ENCODE assay signal across 8 mouse cellular contexts in the genomic region with DNA sequence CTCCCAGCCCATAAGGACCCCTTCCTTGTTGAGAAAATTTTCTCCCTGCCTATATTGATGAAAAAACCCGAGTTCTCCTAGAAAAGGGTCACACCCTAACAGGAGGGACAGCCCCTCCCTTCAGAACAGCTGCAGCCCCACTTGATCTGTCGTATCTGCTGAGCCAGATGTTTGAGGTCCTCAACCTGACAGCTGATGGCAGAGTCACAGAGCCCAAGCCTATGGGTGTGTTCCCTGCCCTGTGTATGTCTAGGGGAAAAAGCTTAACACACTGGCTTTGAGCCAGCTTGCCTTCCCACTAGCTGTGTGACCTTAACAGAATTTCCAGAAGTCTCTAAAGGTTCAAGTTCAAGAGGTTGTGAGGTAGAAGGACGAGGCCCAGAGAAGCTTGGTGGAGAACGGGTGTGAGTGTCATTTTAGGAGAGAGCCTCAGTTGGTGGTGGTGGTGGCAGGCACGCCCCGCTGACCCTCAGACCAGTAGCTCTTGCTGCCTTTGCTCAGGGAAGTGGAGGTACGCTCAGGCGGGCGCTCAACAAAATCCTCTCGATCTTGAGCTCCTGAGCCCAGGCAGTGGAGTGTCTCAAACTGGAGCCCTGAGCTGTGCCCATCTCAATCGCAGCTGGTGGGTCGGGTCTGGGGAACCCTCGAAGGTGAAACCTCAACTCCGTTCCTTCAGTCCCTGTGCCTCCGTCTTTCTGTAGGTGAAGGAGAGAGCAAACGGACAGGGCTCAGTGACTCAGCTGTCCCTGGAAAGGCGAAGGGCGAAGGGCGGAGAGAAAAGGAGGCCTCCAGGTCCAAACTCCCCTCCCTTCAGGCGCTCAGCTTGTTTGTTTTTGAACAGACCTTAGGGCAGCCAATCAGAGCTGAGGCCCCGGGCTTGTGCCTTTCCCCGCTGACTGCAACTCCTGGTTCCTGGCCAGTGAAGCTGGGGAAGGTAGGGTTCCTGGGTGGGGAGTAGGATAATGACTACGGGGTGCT. TPM values are rescaled to one million over a fixed set of nuclear protein-coding genes. Genes with fewer than 3 reads are reported as not detected.
DNase-seq lines count a peak whose midpoint lies in the region; ATAC-seq lines count a peak whose summit lies in the region.

No protein-coding gene starts in this region.

- peaks cover 16% of the 10 kb centered on the region for H3K4me1 ChIP-seq in hindbrain, embryonic 15.5 days (replicated peaks)
- peaks cover 77% of the 10 kb centered on the region for H3K4me1 ChIP-seq in liver, embryonic 12.5 days
- H3K4me1 ChIP-seq in neural tube, embryonic 12.5 days, result peaks cover 16% of the 10 kb centered on the region

- WGBS in hindbrain, embryonic 15.5 days, result 7% methylated on average over 23 of the region's 23 CpGs
- 3% methylated on average over 23 of the region's 23 CpGs for WGBS in liver, embryonic 12.5 days (ENCODE audit: insufficient replicate concordance)
- 7% methylated on average over 23 of the region's 23 CpGs for WGBS in neural tube, embryonic 12.5 days

- H3K27me3 ChIP-seq in hindbrain, embryonic 15.5 days, result no peaks in the 10 kb centered on the region
- peaks cover 29% of the 10 kb centered on the region for H3K27me3 ChIP-seq in liver, embryonic 12.5 days (replicated peaks)
- H3K27me3 ChIP-seq in neural tube, embryonic 12.5 days (replicated peaks), result no peaks in the 10 kb centered on the region; the same call in 1 of the 2 replicates

- H3K27ac ChIP-seq in hindbrain, embryonic 15.5 days (replicated peaks), result no peak overlapping the region
- H3K27ac ChIP-seq in liver, embryonic 12.5 days, result peak overlapping the region; percentile 99
- no peak overlapping the region for H3K27ac ChIP-seq in neural tube, embryonic 12.5 days

- peak overlapping the region; percentile 37 for H3K4me2 ChIP-seq in hindbrain, embryonic 15.5 days
- H3K4me2 ChIP-seq in liver, embryonic 12.5 days, result peak overlapping the region; percentile 80
- H3K4me2 ChIP-seq in neural tube, embryonic 12.5 days (replicated peaks), result peak overlapping the region; percentile 53

- no peak overlapping the region for H3K4me3 ChIP-seq in hindbrain, embryonic 15.5 days
- peak overlapping the region; percentile 50 for H3K4me3 ChIP-seq in liver, embryonic 12.5 days
- H3K4me3 ChIP-seq in neural tube, embryonic 12.5 days, result 0 out of 2 replicates have a peak overlapping the region, but pooled peaks have one; percentile 11

- H3K36me3 ChIP-seq in hindbrain, embryonic 15.5 days, result no peaks in the 10 kb centered on the region
- peaks cover 8% of the 10 kb centered on the region; the same call in 1 of the 2 replicates for H3K36me3 ChIP-seq in liver, embryonic 12.5 days
- no peaks in the 10 kb centered on the region for H3K36me3 ChIP-seq in neural tube, embryonic 12.5 days

- no peak for ATAC-seq in hindbrain, embryonic 15.5 days (ENCODE audit: low FRiP score, low read depth)
- ATAC-seq in liver, embryonic 12.5 days, result peak; percentile 92
- ATAC-seq in neural tube, embryonic 12.5 days (ENCODE audit: low FRiP score, low read depth), result no peak

- DNase-seq in R1 (ENCODE audit: low read depth, low spot score), result peak; percentile 74
- peak; percentile 72 for DNase-seq in cerebellum, adult 8-10 months
- DNase-seq in gastrocnemius, adult 18-20 months (ENCODE audit: low spot score), result peak; percentile 52
- no peak for DNase-seq in left cerebral cortex, postnatal 36 days (ENCODE audit: low spot score in 2 of 2)
- DNase-seq in left cerebral cortex, postnatal 14 days (ENCODE audit: low spot score in 2 of 2), result no peak

- H3K9ac ChIP-seq in hindbrain, embryonic 15.5 days, result no peak overlapping the region
- peak overlapping the region; percentile 87 for H3K9ac ChIP-seq in liver, embryonic 12.5 days
- peak overlapping the region; percentile 40; the same call in 1 of the 2 replicates for H3K9ac ChIP-seq in neural tube, embryonic 12.5 days

- intact Hi-C loops in left cerebral cortex, postnatal 36 days (cut with DNase I), result loop anchor here (5.0 kb wide), 1 partner anchor 38 kb away; no protein-coding TSS in a partner anchor
- intact Hi-C loops in left cerebral cortex, postnatal 14 days (cut with DNase I), result loop anchor here (5.0 kb wide), 1 partner anchor 33 kb away; no protein-coding TSS in a partner anchor

- no peaks in the 10 kb centered on the region; the same call in 1 of the 2 replicates for H3K9me3 ChIP-seq in hindbrain, embryonic 15.5 days
- H3K9me3 ChIP-seq in liver, embryonic 12.5 days (replicated peaks), result peaks cover 9% of the 10 kb centered on the region
- no peaks in the 10 kb centered on the region for H3K9me3 ChIP-seq in neural tube, embryonic 12.5 days

RNA-seq across cellular contexts. Expression of a gene that starts 9.5 kb away (rescaled TPM):
- total RNA-seq in gastrocnemius, adult 18-20 months (2021), result under 1 TPM in 1 of 2 experiments, not detected in 1; 0.07 TPM
- 2.4 and 3.4 TPM in 2 replicates for polyA plus RNA-seq in hindbrain, embryonic 15.5 days (2015; fragmentation: Nextera tagmentation; extraction: Ambion mirVana)
- 913 and 972 TPM in 2 replicates for polyA plus RNA-seq in liver, embryonic 12.5 days (2016; fragmentation: Nextera tagmentation; extraction: Ambion mirVana)
- polyA plus RNA-seq in neural tube, embryonic 12.5 days (2016; fragmentation: Nextera tagmentation; extraction: Ambion mirVana), result 18.8 and 23.6 TPM in 2 replicates
- under 1 TPM; 0.39 to 0.50 TPM for total RNA-seq in left cerebral cortex, postnatal 36 days (2021)
- total RNA-seq in left cerebral cortex, postnatal 14 days (2021), result 1 to 10 TPM; 1.2 to 1.3 TPM

RNA-seq across cellular contexts. Expression of a gene that starts 17.7 kb away (rescaled TPM):
- not detected for total RNA-seq in gastrocnemius, adult 18-20 months (2021)
- polyA plus RNA-seq in hindbrain, embryonic 15.5 days (2015; fragmentation: Nextera tagmentation; extraction: Ambion mirVana), result 135 and 149 TPM in 2 replicates
- 1.9 and 2.1 TPM in 2 replicates for polyA plus RNA-seq in liver, embryonic 12.5 days (2016; fragmentation: Nextera tagmentation; extraction: Ambion mirVana)
- 152 and 171 TPM in 2 replicates for polyA plus RNA-seq in neural tube, embryonic 12.5 days (2016; fragmentation: Nextera tagmentation; extraction: Ambion mirVana)
- total RNA-seq in left cerebral cortex, postnatal 36 days (2021), result 100 to 1,000 TPM; 469 to 527 TPM
- total RNA-seq in left cerebral cortex, postnatal 14 days (2021), result 100 to 1,000 TPM; 399 to 416 TPM

RNA-seq across cellular contexts. Expression of a gene that starts 32.3 kb away (rescaled TPM):
- 10 to 100 TPM; 61.2 to 62.0 TPM for total RNA-seq in gastrocnemius, adult 18-20 months (2021)
- polyA plus RNA-seq in hindbrain, embryonic 15.5 days (2015; fragmentation: Nextera tagmentation; extraction: Ambion mirVana), result 167 and 168 TPM in 2 replicates
- polyA plus RNA-seq in liver, embryonic 12.5 days (2016; fragmentation: Nextera tagmentation; extraction: Ambion mirVana), result 365 and 367 TPM in 2 replicates
- 148 and 162 TPM in 2 replicates for polyA plus RNA-seq in neural tube, embryonic 12.5 days (2016; fragmentation: Nextera tagmentation; extraction: Ambion mirVana)
- 10 to 100 TPM; 56.7 to 64.8 TPM for total RNA-seq in left cerebral cortex, postnatal 36 days (2021)
- 10 to 100 TPM; 71.0 to 71.3 TPM for total RNA-seq in left cerebral cortex, postnatal 14 days (2021)

RNA-seq across cellular contexts. Expression of a gene that starts 54.6 kb away (rescaled TPM):
- total RNA-seq in gastrocnemius, adult 18-20 months (2021), result 10 to 100 TPM; 17.1 to 20.7 TPM
- polyA plus RNA-seq in hindbrain, embryonic 15.5 days (2015; fragmentation: Nextera tagmentation; extraction: Ambion mirVana), result 85.7 and 85.9 TPM in 2 replicates
- 55.8 and 58.1 TPM in 2 replicates for polyA plus RNA-seq in liver, embryonic 12.5 days (2016; fragmentation: Nextera tagmentation; extraction: Ambion mirVana)
- polyA plus RNA-seq in neural tube, embryonic 12.5 days (2016; fragmentation: Nextera tagmentation; extraction: Ambion mirVana), result 75.2 and 86.1 TPM in 2 replicates
- total RNA-seq in left cerebral cortex, postnatal 36 days (2021), result 10 to 100 TPM; 58.3 to 60.1 TPM
- 10 to 100 TPM; 74.3 to 78.5 TPM for total RNA-seq in left cerebral cortex, postnatal 14 days (2021)

RNA-seq across cellular contexts. Expression of a gene that starts 55.9 kb away (rescaled TPM):
- 10 to 100 TPM; 35.4 to 42.6 TPM for total RNA-seq in gastrocnemius, adult 18-20 months (2021)
- polyA plus RNA-seq in hindbrain, embryonic 15.5 days (2015; fragmentation: Nextera tagmentation; extraction: Ambion mirVana), result 77.7 and 85.0 TPM in 2 replicates
- 97.2 and 98.8 TPM in 2 replicates for polyA plus RNA-seq in liver, embryonic 12.5 days (2016; fragmentation: Nextera tagmentation; extraction: Ambion mirVana)
- 98.7 and 101 TPM in 2 replicates for polyA plus RNA-seq in neural tube, embryonic 12.5 days (2016; fragmentation: Nextera tagmentation; extraction: Ambion mirVana)
- total RNA-seq in left cerebral cortex, postnatal 36 days (2021), result 100 to 1,000 TPM; 114 to 125 TPM
- 100 to 1,000 TPM; 104 to 108 TPM for total RNA-seq in left cerebral cortex, postnatal 14 days (2021)

Comparison
In these comparisons a context has a peak if more than half of its experiments do, and no peak if none do; other contexts are left out.
1. DNase-seq: peak in R1 (single experiment), cerebellum, adult 8-10 months (single experiment) and gastrocnemius, adult 18-20 months (single experiment); none in left cerebral cortex, postnatal 36 days (0 of 2) and left cerebral cortex, postnatal 14 days (0 of 2).
2. RNA of a gene that starts 17.7 kb away (total RNA-seq): 469 to 527 TPM in left cerebral cortex, postnatal 36 days and 399 to 416 TPM in left cerebral cortex, postnatal 14 days; not detected in gastrocnemius, adult 18-20 months; every median in the first group is over 100 times any median in the second.
3. Peak in every context shown above with its lines, with median percentiles within 50 percentile points of each other: H3K4me2 ChIP-seq.